Mouse (Mus musculus) gonadal fat pad, adult 2 months (tissue): ENCODE measurements around the gene Rnf128. TPM values are rescaled to one million over a fixed set of nuclear protein-coding genes. Genes with fewer than 3 reads are reported as not detected.
A peak's percentile ranks its signal among the peaks of the same experiment; 100 is the strongest.

Experiments used
- DNase-seq: peaks from one replicate; pipeline ENCODE4 v3.0.0-alpha.2; 2012; ENCODE audit warnings: low read depth
- polyA plus RNA-seq: library from polyadenylated mRNA; depleted of rRNA; stranded (reverse); fragments of >200 nt; gene quantifications from 2 replicates; pipeline ENCODE4 v1.2.3, GENCODE M21; 2012; rRNA removed

The Rnf128 gene
- polyA plus RNA-seq, 1 experiment: 34.3 TPM

GRCm38 (mm10) chrX:139622071-139622470, 59.0 kb downstream of the Rnf128 start:
- no peak for DNase-seq

GRCm38 (mm10) chrX:139634758-139635157, 71.6 kb downstream of the Rnf128 start:
- DNase-seq: no peak

GRCm38 (mm10) chrX:139639744-139640143, 76.6 kb downstream of the Rnf128 start:
- no peak for DNase-seq

- DNase-seq: no peak
These were observed 77.3 kb downstream of the Rnf128 start for GRCm38 (mm10) chrX:139640418-139640817.

- DNase-seq: no peak
These were observed 89.1 kb downstream of the Rnf128 start for GRCm38 (mm10) chrX:139652226-139652625.

GRCm38 (mm10) chrX:139653292-139653691, 90.2 kb downstream of the Rnf128 start:
- DNase-seq: no peak

GRCm38 (mm10) chrX:139654350-139655063, 91.4 kb downstream of the Rnf128 start:
- no peak for DNase-seq

GRCm38 (mm10) chrX:139662111-139662510, 99.0 kb downstream of the Rnf128 start:
- DNase-seq: no peak

- DNase-seq: no peak
These were observed 102.7 kb downstream of the Rnf128 start for GRCm38 (mm10) chrX:139665829-139666228.

GRCm38 (mm10) chrX:139684410-139684774, 121.3 kb downstream of the Rnf128 start:
- DNase-seq: no peak

- peak; percentile 55 for DNase-seq
These were observed 121.9 kb downstream of the Rnf128 start, which contains the start of gene Tbc1d8b for GRCm38 (mm10) chrX:139684775-139685695. Gene Tbc1d8b (plus strand): TSS chrX:139684996.

- no peak for DNase-seq
These were observed 151.3 kb downstream of the Rnf128 start, which contains the start of gene Gm15013 for GRCm38 (mm10) chrX:139714381-139714780. Gene Gm15013 (minus strand): TSS chrX:139714481.

- no peak for DNase-seq
These were observed 159.2 kb downstream of the Rnf128 start for GRCm38 (mm10) chrX:139722350-139722749.

Other genes with a start within 250 kb of the Rnf128 start
- gene Trap1a, start 229.6 kb upstream of the Rnf128 start, polyA plus RNA-seq: not detected in 2 replicates
- 1.1 and 1.5 TPM in 2 replicates for gene D330045A20Rik, start 82.9 kb upstream of the Rnf128 start, polyA plus RNA-seq
- gene Tbc1d8b, start 121.7 kb downstream of the Rnf128 start, polyA plus RNA-seq: 4.3 and 6.6 TPM in 2 replicates
- 0.24 and 0.35 TPM in 2 replicates for gene Gm15013, start 151.2 kb downstream of the Rnf128 start, polyA plus RNA-seq
- gene Ripply1, start 219.0 kb downstream of the Rnf128 start, polyA plus RNA-seq: 0.43 and 0.99 TPM in 2 replicates
- gene Cldn2, start 237.5 kb downstream of the Rnf128 start, polyA plus RNA-seq: 152 and 222 TPM in 2 replicates